In genomic region chr13:119640504-119640903, GRCm38 (mm10) we compare ENCODE assay signal across 9 mouse cellular contexts. TPM values are rescaled to one million over a fixed set of nuclear protein-coding genes. Genes with fewer than 3 reads are reported as not detected.
DNase-seq lines count a peak whose midpoint lies in the region; ATAC-seq and TF ChIP-seq lines count a peak whose summit lies in the region.
"Had no signal": no experiment of that assay in that cellular context is flagged by ENCODE, and none has a peak within 500 bp of the region (broad histone marks: within the 10 kb centered on the region; RNA-seq: fewer than 3 reads in every experiment).

No protein-coding gene starts in this region.

- TF ChIP-seq CTCF in gastrocnemius, adult 2 months (IDR thresholded peaks at IDR 0.05): peak; percentile 71
- peak; percentile 75 for TF ChIP-seq CTCF in hindbrain, postnatal 0 days (IDR thresholded peaks at IDR 0.05; ENCODE audit: low read depth)

- 30% methylated on average over 4 of the region's 4 CpGs for WGBS in neural tube, embryonic 14.5 days
- WGBS in hindbrain, postnatal 0 days: 32% methylated on average over 4 of the region's 4 CpGs

- H3K27me3 ChIP-seq in neural tube, embryonic 14.5 days (ENCODE audit: control insufficient read depth, insufficient read depth, low read length): no peaks in the 10 kb centered on the region
- no peaks in the 10 kb centered on the region for H3K27me3 ChIP-seq in hindbrain, postnatal 0 days (ENCODE audit: insufficient read depth, low read length)
- H3K27me3 ChIP-seq: limb, embryonic 12.5 days had no signal

- H3K36me3 ChIP-seq in neural tube, embryonic 14.5 days (ENCODE audit: control insufficient read depth, insufficient read depth, low read length): no peaks in the 10 kb centered on the region
- no peaks in the 10 kb centered on the region for H3K36me3 ChIP-seq in hindbrain, postnatal 0 days (ENCODE audit: insufficient read depth, low read length)
- H3K36me3 ChIP-seq: limb, embryonic 12.5 days had no signal

- no peaks in the 10 kb centered on the region for H3K4me1 ChIP-seq in neural tube, embryonic 14.5 days (ENCODE audit: control insufficient read depth, insufficient read depth, low read length)
- no peaks in the 10 kb centered on the region for H3K4me1 ChIP-seq in hindbrain, postnatal 0 days (ENCODE audit: insufficient read depth, low read length)
- H3K4me1 ChIP-seq: limb, embryonic 12.5 days had no signal

- H3K9ac ChIP-seq in neural tube, embryonic 14.5 days (replicated peaks; ENCODE audit: low read depth, low read length): no peak overlapping the region
- no peak overlapping the region for H3K9ac ChIP-seq in hindbrain, postnatal 0 days (replicated peaks; ENCODE audit: low read length)
- H3K9ac ChIP-seq: limb, embryonic 12.5 days had no signal

- no peak overlapping the region for H3K4me3 ChIP-seq in gastrocnemius, adult 2 months
- H3K4me3 ChIP-seq in neural tube, embryonic 14.5 days (ENCODE audit: low read depth, low read length): no peak overlapping the region
- H3K4me3 ChIP-seq in hindbrain, postnatal 0 days (ENCODE audit: low read length): no peak overlapping the region
- H3K4me3 ChIP-seq: limb, embryonic 12.5 days had no signal

- intact Hi-C loops in gastrocnemius, adult 2 months (cut with DNase I): loop anchor here (2.0 kb wide), 1 partner anchor 160 kb away; no protein-coding TSS in a partner anchor

- no peaks in the 10 kb centered on the region for H3K9me3 ChIP-seq in neural tube, embryonic 14.5 days (ENCODE audit: control insufficient read depth, low read length)
- H3K9me3 ChIP-seq in hindbrain, postnatal 0 days (ENCODE audit: low read length): no peaks in the 10 kb centered on the region
- H3K9me3 ChIP-seq: limb, embryonic 12.5 days had no signal

- no peak overlapping the region for H3K4me2 ChIP-seq in neural tube, embryonic 14.5 days (ENCODE audit: low read depth, low read length)
- H3K4me2 ChIP-seq in hindbrain, postnatal 0 days (ENCODE audit: low read depth, low read length): no peak overlapping the region
- H3K4me2 ChIP-seq: limb, embryonic 12.5 days had no signal

- H3K27ac ChIP-seq in gastrocnemius, adult 2 months: no peak overlapping the region
- no peak overlapping the region for H3K27ac ChIP-seq in neural tube, embryonic 14.5 days (ENCODE audit: low read depth, low read length)
- no peak overlapping the region for H3K27ac ChIP-seq in hindbrain, postnatal 0 days
- H3K27ac ChIP-seq: limb, embryonic 12.5 days had no signal

- ATAC-seq in neural tube, embryonic 14.5 days (ENCODE audit: low read depth): peak; percentile 71
- ATAC-seq in hindbrain, postnatal 0 days: peak; percentile 69; the same call in 1 of the 2 replicates
- ATAC-seq in erythroid progenitor cell, adult 5-6 weeks (replicated peaks; ENCODE audit: low FRiP score, poor library complexity, severe bottlenecking): no peak

- DNase-seq in gastrocnemius, adult 2 months: no peak
- DNase-seq in gastrocnemius, adult 8-10 months (ENCODE audit: low spot score in 2 of 2): no peak
- no peak for DNase-seq in neural tube, embryonic 10.5 days (ENCODE audit: extremely low spot score, low spot score)
- DNase-seq in c-Kit-positive CD71-negative TER-119-negative erythroid progenitor cells, embryonic 14.5 days (ENCODE audit: low read depth): peak; percentile 31
- DNase-seq in hindbrain, postnatal 0 days (ENCODE audit: low spot score): peak; percentile 81
- DNase-seq in thymus, postnatal 25 days: peak; percentile 10

RNA-seq across cellular contexts. Expression of gene Ccl28, which starts 16.9 kb away (rescaled TPM):
- 1 to 10 TPM in 1 of 2 experiments, under 1 TPM in 1; 0.61 to 1.9 TPM for total RNA-seq in gastrocnemius, adult 2 months (2021)
- total RNA-seq in gastrocnemius, adult 8-10 months (2022): under 1 TPM; 0.19 to 0.83 (median 0.48) TPM
- polyA plus RNA-seq in neural tube, embryonic 14.5 days (2014; fragmentation: Nextera tagmentation; extraction: Ambion mirVana): 0.37 and 0.53 TPM in 2 replicates
- total RNA-seq in hindbrain, postnatal 0 days (2014; rRNA removed): 2.2 and 2.4 TPM in 2 replicates
- 0.33 and 0.57 TPM in 2 replicates for polyA plus RNA-seq in hindbrain, postnatal 0 days (2015; fragmentation: Nextera tagmentation; extraction: Ambion mirVana)
- not detected in 2 replicates for total RNA-seq in erythroid progenitor cell, adult 5-6 weeks (2015; ENCODE audit: low replicate concordance)
- 0.26 TPM in 1 of 2 replicates, not detected in the other for total RNA-seq in erythroid progenitor cell, adult 5-6 weeks (2017; ENCODE audit: low replicate concordance)

RNA-seq across cellular contexts. Expression of gene Hmgcs1, which starts 49.7 kb away (rescaled TPM):
- total RNA-seq in gastrocnemius, adult 2 months (2021): 10 to 100 TPM; 23.6 to 31.9 TPM
- 10 to 100 TPM; 23.9 to 27.6 (median 25.4) TPM for total RNA-seq in gastrocnemius, adult 8-10 months (2022)
- polyA plus RNA-seq in neural tube, embryonic 14.5 days (2014; fragmentation: Nextera tagmentation; extraction: Ambion mirVana): 506 and 536 TPM in 2 replicates
- 230 and 254 TPM in 2 replicates for total RNA-seq in hindbrain, postnatal 0 days (2014; rRNA removed)
- 376 and 384 TPM in 2 replicates for polyA plus RNA-seq in hindbrain, postnatal 0 days (2015; fragmentation: Nextera tagmentation; extraction: Ambion mirVana)
- total RNA-seq in erythroid progenitor cell, adult 5-6 weeks (2015; ENCODE audit: low replicate concordance): 5.9 and 6.1 TPM in 2 replicates
- 7.0 and 9.0 TPM in 2 replicates for total RNA-seq in erythroid progenitor cell, adult 5-6 weeks (2017; ENCODE audit: low replicate concordance)

Comparison
In these comparisons a context has a peak if more than half of its experiments do, and no peak if none do; other contexts are left out.
1. DNase-seq: peak in c-Kit-positive CD71-negative TER-119-negative erythroid progenitor cells, embryonic 14.5 days (single experiment), hindbrain, postnatal 0 days (single experiment) and thymus, postnatal 25 days (single experiment); none in gastrocnemius, adult 2 months (single experiment), gastrocnemius, adult 8-10 months (0 of 2) and neural tube, embryonic 10.5 days (single experiment).